Mouse (Mus musculus): ENCODE data around the gene Dusp8.

Dusp8 gene

GRCm38 (mm10) chr7:142086159-142086905, 9.3 kb downstream of the Dusp8 start:
- in situ Hi-C loops (cut with MboI; ENCODE audit: low sequenced_read_pairs): no loop called here

GRCm38 (mm10) chr7:142084820-142085219, 10.8 kb downstream of the Dusp8 start:
- in situ Hi-C loops (cut with MboI; ENCODE audit: low sequenced_read_pairs): no loop called here

GRCm38 (mm10) chr7:142084395-142084794, 11.2 kb downstream of the Dusp8 start:
- in situ Hi-C loops (cut with MboI; ENCODE audit: low sequenced_read_pairs): no loop called here

- in situ Hi-C loops (cut with MboI; ENCODE audit: low sequenced_read_pairs): no loop called here
These were observed 11.9 kb downstream of the Dusp8 start for GRCm38 (mm10) chr7:142083588-142084317.

- in situ Hi-C loops (cut with MboI; ENCODE audit: low sequenced_read_pairs): no loop called here
These were observed 13.0 kb downstream of the Dusp8 start for GRCm38 (mm10) chr7:142082607-142083006.

GRCm38 (mm10) chr7:142082179-142082578, 13.5 kb downstream of the Dusp8 start:
- in situ Hi-C loops (cut with MboI; ENCODE audit: low sequenced_read_pairs): no loop called here

- in situ Hi-C loops (cut with MboI; ENCODE audit: low sequenced_read_pairs): no loop called here
These were observed 13.9 kb downstream of the Dusp8 start for GRCm38 (mm10) chr7:142081736-142082135.

GRCm38 (mm10) chr7:142080876-142081275, 14.8 kb downstream of the Dusp8 start:
- in situ Hi-C loops (cut with MboI; ENCODE audit: low sequenced_read_pairs): no loop called here

- in situ Hi-C loops (cut with MboI; ENCODE audit: low sequenced_read_pairs): no loop called here
These were observed 16.3 kb downstream of the Dusp8 start for GRCm38 (mm10) chr7:142079365-142079764.

- in situ Hi-C loops (cut with MboI; ENCODE audit: low sequenced_read_pairs): no loop called here
These were observed 18.5 kb downstream of the Dusp8 start for GRCm38 (mm10) chr7:142077138-142077537.

- in situ Hi-C loops (cut with MboI; ENCODE audit: low sequenced_read_pairs): no loop called here
These were observed 21.3 kb downstream of the Dusp8 start for GRCm38 (mm10) chr7:142074146-142074886.

- in situ Hi-C loops (cut with MboI; ENCODE audit: low sequenced_read_pairs): no loop called here
These were observed 23.9 kb downstream of the Dusp8 start for GRCm38 (mm10) chr7:142071717-142072116.

GRCm38 (mm10) chr7:142071212-142071578, 24.4 kb downstream of the Dusp8 start:
- in situ Hi-C loops (cut with MboI; ENCODE audit: low sequenced_read_pairs): no loop called here

GRCm38 (mm10) chr7:142070458-142071211, 25.0 kb downstream of the Dusp8 start:
- in situ Hi-C loops (cut with MboI; ENCODE audit: low sequenced_read_pairs): no loop called here

GRCm38 (mm10) chr7:142068429-142068828, 27.2 kb downstream of the Dusp8 start:
- in situ Hi-C loops (cut with MboI; ENCODE audit: low sequenced_read_pairs): no loop called here

- in situ Hi-C loops (cut with MboI; ENCODE audit: low sequenced_read_pairs): no loop called here
These were observed 34.6 kb downstream of the Dusp8 start, which contains the start of gene Mob2 for GRCm38 (mm10) chr7:142060931-142061565. Gene Mob2 (minus strand): TSS chr7:142061065.

- in situ Hi-C loops (cut with MboI; ENCODE audit: low sequenced_read_pairs): no loop called here
These were observed 35.3 kb downstream of the Dusp8 start for GRCm38 (mm10) chr7:142060185-142060930.

- in situ Hi-C loops (cut with MboI; ENCODE audit: low sequenced_read_pairs): no loop called here
These were observed 36.6 kb downstream of the Dusp8 start for GRCm38 (mm10) chr7:142059024-142059423.

- in situ Hi-C loops (cut with MboI; ENCODE audit: low sequenced_read_pairs): no loop called here
These were observed 38.5 kb downstream of the Dusp8 start for GRCm38 (mm10) chr7:142057121-142057520.

All from CH12F3 (cell line).